Mouse (Mus musculus): ENCODE results near the gene Lpcat2.
"Not testable (repeated sequence)": the region's sequence is repeated elsewhere in the genome, so short reads cannot be mapped to it uniquely, and the experiment has no call there.

The Lpcat2 gene

DNA sequence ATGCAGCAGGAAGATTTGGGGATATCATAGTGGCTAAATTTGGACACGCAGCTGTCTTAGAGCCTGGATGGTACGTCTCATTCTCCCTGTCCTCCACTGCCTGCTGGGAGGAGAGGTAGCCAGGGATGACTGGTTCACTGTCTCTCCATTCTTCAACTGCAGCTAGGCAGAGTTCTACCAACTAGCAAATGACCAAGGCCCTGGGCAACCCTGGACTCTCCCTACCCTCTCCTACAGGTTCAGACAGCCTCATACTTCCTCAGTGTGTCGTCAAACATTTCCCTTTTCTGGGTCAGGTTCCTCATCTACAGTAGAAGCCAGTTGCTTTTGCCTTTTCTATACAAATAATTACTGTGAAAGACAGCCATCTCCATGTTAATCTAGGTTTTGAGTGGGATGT, 466 bp upstream of the Lpcat2 start:
- DNase-seq: peak; percentile 12 to 17

DNA sequence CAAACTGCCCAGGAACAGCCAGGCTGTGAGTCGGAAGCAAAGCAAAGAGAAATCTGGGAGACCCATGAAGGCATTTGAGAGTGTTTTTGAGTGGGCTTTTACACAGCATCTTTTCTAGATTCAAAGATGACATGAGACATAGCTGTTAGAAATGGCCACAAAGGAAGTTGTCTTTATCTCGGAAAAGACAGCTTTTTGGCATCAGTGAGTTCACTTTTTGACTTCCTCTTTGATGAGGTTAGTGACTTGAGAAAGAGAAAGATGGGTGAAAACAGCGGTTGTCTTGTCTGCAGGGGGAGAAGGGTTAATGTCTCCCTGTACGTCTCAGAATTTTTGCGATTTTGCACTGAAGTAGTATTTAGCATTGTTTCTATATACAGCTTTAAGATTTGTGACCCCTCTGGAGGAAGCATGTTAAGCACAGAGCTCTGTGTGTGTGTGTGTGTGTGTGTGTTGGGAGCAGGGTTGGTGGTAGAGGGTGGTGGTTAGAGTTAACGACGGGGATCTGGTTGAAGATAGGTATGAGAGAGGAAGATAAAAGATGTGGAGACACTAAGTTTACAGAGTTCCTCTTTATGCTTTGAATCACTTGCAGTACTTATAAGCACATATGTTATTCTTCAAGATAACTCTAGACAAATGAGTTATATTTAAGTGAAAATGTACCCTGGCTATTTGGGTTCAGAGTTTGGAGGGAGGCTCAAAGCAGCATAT, 1.3 kb downstream of the Lpcat2 start:
- peak; percentile 8 to 12 for DNase-seq

DNA sequence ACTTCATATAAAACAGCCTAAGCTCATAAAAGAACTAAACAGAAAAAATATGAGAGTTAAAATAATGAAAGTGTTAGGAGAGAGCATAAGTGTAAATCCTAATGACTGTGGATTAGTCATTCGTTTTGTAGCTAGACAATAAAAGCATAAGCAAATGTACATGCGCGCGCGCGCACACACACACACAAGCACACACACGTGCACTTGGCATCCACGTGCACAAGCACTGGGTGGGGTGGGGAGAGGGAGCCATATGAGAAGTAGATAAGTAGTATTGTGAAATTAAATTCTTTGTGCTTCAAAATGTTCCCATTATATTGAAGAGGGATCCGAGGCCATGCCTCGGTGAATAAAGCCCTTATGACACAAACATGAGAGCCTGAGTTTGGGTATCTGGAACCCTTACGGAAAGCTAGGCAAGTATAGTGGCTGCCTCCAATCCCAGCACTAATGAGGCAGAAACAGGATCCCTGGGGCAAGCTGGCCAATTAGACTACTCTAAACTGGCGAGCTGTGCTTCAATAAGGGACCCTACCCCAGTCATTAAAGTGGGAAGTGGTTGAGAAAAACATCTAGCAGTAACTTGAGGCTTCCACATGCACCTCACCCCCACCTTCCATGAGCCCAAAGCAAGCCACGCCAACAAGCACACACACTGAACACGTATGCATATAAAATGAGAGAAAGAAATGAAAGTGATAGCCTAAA, 3.5 kb downstream of the Lpcat2 start:
- DNase-seq: no peak

DNA sequence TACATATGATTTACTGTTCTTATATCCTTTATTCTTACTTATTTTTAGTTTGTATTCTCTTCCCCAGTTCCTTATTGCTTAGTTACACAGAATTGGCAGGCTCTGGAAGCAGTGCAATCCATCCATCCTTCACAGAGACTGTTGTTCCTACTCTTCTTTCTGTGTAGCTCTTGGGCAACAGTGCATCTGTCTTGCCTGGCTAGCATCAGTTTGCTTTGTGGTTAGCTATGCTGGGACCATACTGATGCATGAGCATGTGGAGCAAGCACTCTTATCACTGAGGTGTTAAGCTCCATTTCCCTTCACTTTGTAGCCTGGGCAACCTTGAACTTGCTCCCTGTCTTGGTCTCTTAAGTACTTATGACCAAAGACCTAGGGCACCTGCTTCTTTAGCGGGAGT, 6.8 kb downstream of the Lpcat2 start:
- DNase-seq: no peak

DNA sequence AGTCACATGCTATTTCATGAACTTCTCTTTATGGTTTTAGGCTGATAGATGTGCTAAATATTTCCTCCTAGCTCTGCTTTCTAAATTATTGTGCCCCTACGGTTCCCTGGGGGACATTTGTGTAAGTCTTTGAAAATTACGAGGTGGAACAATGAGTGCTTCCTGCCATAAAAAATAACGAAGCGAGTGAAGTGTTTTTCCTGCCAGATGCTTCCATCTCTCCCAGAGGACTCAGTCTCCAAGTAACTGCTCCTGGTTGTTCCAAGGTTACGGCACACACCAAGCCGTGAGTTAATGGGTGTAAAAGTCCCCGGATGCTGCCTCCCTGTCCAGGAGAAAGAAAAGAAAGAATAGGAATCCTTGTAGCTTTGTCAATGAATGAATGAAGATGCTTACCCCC, 15.1 kb downstream of the Lpcat2 start:
- no peak for DNase-seq

DNA sequence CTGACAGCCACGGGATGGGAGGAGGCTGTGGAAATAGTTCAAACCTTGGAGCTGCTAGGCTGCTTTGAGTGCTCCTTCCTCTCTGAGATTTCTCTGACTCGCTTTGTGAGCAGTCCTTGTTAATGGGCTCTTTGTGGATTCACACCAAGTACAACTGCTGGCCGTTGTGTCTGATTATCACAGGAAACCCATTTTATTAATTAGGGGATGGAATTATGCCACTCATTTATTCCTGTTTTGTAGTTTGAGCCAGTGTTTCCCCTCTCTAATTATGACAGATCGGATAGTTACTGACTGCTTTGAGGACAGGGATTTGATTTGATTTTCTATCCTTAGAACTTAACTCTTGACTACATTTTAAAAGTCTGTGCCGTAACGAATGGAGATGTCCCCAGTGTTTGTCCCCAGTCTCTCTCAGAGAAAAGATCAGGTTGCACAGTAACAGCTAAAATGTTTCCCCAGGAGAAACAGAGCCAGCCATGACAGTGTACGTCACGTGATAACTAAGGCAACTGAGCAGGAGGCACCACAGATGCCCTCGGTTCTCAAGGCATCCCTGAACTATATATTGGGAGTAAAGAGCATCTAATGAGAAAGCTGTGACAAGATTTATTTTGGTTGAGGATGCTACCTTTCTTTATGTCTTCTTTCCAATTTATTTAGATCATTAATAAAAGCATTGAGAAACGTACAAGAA, 17.1 kb downstream of the Lpcat2 start:
- DNase-seq: no peak

DNA sequence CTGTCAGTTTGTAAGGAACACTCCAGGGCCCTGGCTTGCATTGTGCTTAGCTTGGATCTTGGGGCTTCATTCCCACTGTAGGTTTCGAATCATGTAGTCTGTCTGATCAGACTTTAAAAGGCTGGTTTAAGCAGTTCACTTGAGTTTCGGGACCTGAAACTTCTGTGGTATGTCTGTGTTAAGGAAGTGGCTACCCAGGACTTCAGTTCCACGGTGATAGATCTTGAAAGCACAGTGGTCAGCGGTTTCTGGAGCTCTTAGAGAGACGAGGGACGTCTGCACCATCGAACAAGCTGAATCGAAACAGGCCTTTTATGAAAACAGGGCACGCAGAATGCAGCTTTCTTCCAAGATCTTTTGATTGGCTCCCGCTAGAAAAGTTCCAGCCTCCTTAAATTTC, 20.7 kb downstream of the Lpcat2 start:
- no peak for DNase-seq

DNA sequence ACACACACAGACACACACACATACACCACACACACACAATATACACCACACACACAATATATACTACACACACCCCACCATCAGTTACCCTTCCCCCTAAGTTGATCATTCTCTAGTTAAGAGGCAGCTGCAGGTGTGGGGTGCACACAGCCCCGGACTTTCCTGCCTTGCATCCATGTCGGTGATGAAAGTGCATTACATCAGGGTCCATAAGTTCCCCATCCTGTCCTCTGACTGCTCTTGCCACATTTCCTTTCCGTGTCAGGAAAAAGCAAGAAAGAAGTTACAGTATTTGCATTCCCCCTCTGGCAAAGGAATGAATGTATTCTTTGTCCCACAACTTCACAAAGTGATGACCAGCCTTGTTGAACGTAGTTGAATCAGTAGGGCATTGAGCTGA, 26.1 kb downstream of the Lpcat2 start:
- no peak for DNase-seq

DNA sequence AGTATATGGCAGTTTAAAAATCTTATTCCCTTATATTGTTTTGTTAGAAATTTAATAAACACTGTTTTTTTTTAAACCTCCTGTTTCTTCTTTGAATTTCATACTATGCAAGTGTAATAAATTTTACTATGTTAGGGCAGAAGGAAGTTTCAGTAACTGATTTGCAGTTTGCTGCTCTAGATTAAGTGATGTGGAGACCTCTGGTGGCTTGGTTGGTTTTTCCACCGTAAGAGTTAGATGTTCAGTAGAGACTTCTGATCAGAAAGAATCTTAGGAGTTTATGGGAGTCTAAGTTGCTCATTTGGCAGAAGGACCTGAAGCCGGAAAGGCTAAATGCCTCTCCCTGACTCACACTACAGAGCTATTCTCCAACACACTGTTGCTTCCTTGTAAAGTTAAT, 28.6 kb downstream of the Lpcat2 start:
- no peak for DNase-seq

DNA sequence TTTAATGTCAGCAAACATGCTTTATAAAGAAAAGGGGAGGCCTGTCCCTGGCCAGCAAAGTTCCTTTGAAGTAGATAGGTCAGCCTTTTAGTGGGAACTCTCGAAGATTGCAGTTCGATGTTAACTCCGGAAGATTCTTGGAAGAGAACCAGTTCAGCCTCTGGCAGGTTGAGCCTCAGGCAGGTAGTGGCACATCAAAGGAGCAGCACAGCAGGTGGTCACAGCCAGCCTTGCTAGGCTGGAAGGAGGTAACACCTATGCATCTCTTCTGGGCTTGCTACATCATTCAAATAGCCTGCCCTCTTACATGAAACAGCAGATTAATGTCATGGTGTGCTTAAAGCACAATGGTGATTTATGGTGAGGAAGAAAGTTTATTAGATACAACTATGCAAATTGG, 37.1 kb downstream of the Lpcat2 start:
- not testable (repeated sequence) for DNase-seq

DNA sequence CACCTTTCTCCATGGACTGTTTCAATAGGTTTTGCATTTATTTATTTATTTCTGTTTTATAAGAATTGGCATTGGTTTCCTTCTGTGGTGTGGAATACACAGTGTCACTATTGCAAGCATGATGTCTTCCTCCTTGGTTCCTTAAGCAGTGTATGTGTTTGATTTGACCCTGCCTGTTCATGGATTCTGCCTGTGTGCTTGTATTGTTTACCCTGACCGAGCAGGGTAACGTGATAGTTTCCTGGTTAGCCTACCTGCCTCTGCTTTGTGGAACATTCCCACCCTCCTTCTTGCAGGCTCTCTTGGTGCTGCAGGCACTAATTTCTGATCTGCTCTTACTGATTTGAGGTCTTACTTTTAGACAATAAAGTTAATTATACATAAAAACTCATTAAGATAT, 38.7 kb downstream of the Lpcat2 start:
- DNase-seq: no peak

DNA sequence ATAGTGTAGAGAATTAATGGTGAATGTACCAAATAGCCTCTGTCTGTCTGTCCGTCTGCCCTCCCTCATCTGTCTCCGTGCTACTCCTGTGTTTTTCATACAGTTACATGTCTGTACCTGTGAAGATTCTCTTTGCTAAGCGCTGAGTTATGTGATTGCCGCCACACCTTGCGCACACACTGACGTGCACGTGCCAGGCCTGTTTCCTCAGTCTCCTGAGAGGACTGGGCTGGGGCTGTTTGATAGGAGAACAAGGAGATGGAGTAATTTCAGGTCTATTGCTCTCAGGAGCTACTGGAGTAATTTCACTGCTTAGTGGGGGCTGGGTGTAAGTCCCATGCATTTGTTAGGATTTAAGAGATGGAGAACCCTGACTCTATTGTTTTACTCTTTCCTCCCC, 39.9 kb downstream of the Lpcat2 start:
- no peak for DNase-seq

DNA sequence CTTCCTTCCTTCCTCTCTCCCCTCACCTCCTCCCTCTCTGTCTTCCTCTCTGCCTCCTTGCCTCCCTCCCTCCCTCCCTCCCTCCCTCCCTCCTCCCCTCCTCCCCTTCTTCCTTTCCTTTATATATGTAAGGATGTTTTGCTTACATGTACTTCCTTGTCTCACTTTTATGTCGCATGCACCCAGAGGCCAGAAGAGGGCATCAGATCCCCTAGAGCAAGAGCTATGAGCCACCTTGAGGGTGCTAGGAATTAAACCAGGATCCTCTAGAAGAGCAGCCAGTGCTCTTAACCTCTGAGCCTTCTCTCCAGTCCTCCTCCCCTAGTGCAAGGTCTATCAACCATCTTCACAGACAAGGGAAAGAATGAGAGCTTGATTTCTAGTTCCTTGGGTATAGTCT, 40.9 kb downstream of the Lpcat2 start:
- no peak for DNase-seq

DNA sequence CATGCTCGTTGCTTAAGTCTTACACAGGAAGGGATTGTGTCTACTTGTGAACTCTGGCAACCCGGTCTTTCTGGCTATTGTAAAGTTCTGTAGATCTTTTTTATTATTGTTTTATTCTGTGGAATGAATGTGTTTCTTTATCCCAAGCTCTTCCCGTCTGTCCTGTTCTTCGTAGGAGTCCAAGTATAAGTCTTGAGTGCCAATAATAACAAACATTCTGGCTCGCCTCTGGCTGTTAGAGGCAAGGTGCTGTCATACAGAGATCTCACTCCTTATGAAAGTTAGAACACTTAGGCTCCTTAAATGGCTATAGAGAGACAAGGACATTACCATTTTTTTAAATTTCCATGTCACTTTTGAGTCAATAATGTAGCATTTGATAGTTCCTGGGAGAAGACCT, 41.5 kb downstream of the Lpcat2 start:
- DNase-seq: no peak

DNA sequence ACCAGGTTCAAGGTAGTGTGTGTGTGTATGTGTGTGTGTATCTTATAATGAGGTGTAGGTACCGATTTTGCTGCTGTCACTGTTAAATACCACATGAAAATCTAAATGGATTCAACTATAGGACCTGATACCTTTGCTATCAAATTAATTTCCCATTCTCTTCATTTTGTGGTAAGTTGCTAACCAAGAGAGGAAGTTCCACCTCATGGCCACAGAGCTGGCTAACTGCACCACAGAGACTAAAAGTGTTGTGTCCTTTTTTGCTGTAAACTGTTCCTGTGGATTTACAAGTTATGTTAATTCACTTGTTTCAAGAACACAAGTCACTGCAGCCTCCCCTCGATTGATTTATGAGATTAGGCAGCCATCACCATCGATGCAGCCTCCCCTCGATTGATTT, 42.7 kb downstream of the Lpcat2 start:
- DNase-seq: no peak

DNA sequence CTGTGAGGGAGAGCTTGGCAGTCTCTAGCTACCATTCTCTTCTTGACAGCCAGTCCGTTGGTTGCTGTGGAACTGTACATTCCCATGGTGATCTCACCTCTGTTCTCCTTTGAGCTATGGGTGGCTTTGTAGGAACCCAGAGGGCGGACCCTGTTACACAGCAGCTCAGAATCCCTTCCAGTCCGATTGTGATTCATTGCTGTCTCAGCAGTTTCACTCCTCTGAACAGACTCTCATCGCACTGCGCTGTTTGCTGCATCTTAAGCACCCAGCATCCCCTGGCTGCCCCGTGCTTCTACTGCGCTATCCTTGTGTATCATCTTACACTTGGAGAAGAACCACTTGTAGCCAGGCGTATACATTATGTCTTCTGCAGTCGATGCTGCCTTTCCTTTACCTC, 44.5 kb downstream of the Lpcat2 start:
- no peak for DNase-seq

DNA sequence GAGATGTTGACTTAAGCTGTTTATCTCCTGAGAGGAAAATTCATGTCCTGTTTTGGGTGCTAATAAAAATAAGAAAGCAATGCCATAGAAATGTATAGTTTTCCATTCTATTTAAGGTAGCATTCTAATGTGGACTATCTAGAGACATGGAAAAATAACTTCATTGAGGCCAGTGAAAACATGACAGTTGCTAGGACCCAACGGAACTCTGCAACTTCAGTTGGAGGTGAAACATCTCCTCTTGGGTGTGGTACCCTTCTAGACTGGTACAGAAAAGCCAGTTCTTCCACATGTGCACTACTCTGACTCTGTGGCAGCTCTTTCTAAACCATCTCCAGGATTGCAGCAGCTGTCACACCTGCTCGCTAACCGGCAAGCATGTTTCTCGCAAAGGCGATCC, 46.0 kb downstream of the Lpcat2 start, which contains the start of gene Capns2:
Gene Capns2 (plus strand): TSS at position 301 of the 400 bp plus-strand sequence.
- no peak for DNase-seq

DNA sequence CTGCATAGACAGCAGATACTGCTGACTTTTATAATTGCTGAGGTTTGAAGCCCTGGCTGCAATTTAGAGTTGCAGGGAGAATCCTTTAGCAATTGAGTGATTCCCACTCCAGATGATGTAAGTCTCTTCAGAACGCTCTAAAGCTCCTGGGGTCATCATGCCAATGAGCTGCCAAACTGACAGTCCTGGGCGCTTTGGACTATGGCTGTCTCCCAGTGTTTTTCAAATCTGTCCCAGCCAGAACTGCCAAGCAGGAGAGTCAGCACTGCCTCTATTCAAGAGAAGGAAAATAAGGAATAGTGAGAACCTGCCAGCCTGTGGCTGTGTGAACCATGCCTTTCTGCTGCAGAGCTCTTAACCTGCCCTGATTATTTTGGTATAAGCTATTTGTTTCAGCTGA, 47.8 kb downstream of the Lpcat2 start:
- no peak for DNase-seq

DNA sequence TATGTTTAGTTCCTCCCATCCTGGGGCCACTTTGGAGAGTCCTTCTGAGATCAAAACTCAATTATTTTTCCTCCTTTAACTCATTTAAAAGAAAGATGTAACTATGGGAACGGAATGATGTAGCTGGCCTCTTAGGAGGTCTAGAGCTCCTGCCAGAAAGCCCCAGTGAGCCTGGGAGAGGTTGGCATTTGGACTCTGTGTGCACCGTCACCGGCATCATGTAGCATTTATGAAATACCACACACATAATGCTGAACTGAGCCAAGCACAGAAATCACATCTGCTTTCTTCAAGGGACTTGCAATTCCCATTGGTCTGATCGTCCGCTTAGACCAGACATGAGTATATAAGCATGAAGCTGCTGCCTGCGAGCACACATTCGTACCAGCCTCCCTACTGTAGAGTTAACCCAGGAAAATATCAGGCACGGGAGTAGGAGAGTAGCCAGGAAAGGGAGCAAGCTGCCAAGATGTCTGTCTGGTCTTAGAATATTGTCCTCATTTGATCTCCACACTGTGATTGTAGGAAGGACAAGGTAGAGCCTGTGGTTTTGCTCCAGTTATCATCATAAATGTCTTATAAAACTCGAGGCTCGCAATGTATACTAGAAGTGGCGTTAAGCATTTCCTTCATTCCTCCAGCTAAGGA, 48.5 kb downstream of the Lpcat2 start:
- DNase-seq: no peak

DNA sequence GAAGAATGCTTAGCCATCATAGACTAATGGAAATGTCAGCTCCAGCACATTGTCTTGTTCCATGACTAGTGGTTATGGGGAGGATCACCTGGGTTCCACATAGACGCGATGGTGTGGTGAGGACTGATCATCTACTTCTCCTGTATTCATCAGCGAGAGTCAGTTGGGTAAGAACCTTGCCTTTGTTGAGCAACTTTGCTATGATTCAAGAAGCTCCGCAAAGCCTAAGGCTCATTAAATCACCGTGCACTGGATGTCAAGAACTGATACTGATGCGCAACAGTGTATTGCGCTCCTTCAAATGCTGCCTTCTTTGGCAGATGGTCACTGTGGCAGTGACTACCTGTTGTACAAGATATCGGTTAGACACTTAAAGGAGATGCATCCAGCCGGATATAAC, 51.4 kb downstream of the Lpcat2 start:
- no peak for DNase-seq

DNA sequence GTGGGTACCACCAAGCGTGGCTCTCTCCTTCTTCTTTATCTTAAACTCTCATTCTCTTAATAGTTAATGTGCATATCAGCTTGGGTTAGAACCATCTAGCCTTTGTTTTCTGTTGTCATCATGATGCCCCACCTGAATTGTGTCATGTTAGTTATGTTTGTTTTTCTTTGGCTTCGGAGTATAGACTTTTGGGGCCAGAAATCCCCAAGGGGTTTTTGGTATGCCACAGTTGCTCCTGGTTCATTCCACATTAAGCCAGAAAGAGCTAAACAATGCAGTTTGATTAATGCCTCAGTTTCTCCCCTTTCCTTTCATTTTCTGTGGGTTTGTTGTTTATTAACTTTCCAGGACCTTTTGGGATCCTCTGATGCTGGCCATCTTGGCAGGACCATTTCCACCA, 53.3 kb downstream of the Lpcat2 start:
- DNase-seq: no peak

DNA sequence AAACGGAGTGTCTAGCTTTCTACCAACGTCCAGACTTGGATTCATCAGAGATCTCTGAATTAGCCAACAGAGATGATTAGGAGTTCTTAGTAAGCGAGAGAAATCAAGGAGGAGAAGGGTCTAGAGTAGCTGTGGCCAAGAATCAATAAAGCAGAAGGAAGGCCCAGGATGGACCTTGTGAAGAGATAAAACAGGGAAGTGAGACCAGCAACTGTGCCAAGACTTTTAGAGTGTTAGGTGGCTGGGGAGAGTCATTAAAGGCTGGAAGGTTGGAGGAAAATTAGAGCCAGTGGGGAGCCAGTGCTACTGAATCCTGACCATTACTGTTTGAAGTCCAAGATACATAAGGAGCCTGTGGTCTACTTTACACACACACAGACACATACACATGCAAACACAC, 56.3 kb downstream of the Lpcat2 start:
- no peak for DNase-seq

DNA sequence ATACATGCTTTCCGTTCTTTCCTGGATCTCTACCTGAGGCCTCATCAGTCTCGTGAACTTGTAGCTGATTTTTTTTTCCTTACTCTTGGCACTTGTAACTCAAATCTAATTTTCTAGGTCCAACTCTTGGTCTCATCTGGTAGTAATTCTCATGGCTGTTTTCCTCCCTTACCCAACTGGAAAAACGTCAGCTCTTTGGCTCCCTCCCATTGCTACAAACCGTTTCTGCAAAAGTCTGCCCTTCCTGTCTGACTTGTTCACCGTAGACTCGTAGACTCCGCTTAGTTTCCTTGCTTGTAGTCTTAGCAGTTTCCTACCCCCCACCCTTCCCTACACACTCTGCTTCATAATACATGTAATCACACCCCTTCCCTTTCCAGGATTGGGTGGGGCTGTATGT, 58.3 kb downstream of the Lpcat2 start:
- no peak for DNase-seq

DNA sequence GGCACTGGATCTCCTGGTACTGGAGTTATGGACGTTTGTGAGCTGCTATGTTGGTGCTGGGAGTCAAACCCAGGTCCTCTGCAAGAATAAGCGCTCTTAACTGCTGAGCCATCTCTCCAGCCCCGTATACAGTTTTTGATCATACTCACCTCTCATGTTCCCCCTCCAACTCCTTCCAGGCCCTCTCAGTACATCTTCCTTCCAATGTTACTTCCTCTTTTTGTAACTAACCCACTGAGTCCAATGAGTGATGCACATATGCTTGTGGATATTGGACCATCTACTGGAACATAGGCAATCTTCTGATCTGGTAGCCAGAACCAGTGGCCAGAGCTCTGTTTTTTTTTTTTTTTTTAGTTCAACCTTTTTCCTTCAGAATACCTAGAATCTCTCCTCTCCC, 60.9 kb downstream of the Lpcat2 start:
- DNase-seq: no peak
